Mouse (Mus musculus): ENCODE measurements around the gene Rnf5.

Rnf5 gene

DNA sequence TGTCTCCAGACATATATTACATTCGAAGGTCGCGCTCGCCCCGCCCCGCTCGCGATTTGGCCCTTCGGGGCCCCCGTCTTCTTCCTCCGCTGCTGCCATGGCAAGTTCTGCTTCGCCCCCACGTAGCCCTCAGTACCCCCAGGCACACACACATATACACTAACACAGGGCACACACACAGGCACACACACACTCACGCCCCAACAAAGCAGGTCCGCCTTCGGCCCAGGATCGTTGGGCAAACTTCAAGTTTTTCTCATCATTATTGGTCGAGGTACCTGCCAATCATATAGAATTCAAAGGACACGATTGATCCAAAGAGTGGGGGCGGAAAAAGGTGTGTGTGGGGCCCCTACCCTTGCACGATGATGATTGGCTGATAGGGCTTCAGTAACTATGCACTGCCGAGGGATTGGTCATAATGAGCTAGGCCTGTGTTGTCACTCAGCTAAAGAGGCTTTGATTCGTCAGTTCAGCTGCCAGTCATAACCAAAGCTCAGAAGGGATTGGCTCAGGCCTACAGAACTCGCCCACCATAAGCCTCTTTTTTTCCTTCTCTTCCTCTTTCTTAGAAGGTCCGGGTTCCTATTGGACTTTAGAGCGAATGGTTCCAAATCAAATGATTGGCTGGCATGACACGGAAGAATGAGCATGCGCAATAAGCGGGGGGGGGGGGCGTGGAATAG is at the start of gene Rnf5:
Gene Rnf5, minus strand, starts transcription at position 316 of the 686 bp plus-strand sequence.
- DNase-seq (ENCODE audit: low spot score in 2 of 2) = peak; percentile 94 to 97

DNA sequence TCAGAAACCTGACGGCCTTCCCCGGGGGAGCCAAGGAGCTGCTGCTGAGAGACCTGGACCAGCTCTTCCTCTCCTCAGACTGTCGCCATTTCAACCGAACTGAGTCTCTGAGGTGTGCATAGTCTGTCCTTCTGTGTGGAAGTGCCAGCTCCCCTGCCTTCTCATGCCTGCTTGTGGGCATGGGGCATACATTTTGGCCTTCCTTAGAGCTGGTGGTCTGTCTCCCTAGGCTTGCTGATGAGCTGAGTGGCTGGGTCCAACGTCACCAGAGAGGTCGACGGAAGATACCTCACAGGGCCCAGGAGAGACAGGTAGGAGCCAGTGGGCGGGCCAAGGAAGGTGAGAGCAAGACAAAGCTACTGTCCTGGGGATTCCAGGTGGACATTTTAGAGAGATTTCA is 49.5 kb upstream of the Rnf5 start:
- no peak for DNase-seq (ENCODE audit: low spot score in 2 of 2)

DNA sequence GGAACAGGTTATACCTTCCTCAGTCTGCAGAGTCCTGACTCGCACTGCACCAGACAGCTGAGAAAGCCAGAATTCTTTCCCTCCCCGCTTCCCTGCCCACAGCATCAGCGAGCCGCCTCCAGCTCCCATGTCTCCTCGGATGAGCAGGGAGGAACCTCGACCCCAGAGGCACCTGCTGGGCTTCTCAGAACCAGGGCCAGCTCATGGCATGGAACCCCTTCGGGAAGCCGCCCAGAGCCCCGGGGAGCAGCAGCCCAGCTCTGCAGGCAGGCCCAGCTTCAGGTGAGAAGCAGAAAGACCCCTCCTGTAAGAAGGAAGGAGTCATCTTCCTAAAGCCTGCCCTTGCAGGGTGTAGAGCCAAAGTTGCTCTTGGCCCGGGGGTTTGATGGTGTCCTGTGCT is 49.1 kb upstream of the Rnf5 start:
- DNase-seq (ENCODE audit: low spot score in 2 of 2) = no peak

- no peak for DNase-seq (ENCODE audit: low spot score in 2 of 2)
Observed at GRCm38 (mm10) chr17:34651507-34652221, 48.2 kb upstream of the Rnf5 start.

DNA sequence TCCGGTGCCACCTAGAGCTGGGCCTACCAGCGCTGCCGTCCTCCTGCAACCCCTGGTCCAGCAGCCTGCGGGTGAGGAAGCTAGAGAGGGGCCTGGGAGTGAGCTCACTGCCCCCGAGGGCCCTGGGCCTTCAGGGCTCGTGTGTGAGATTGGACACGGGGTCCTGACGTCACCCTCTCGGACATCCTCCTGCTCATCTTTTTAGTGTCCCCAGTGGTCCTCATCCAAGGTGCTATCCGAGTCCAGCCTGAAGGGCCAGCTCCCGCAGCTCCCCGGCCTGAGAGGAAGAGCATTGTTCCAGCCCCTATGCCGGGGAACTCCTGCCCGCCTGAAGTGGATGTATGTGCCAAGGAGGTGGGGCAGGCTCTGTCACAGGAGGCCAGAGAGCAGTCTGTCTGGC is 47.3 kb upstream of the Rnf5 start:
- no peak for DNase-seq (ENCODE audit: low spot score in 2 of 2)

DNA sequence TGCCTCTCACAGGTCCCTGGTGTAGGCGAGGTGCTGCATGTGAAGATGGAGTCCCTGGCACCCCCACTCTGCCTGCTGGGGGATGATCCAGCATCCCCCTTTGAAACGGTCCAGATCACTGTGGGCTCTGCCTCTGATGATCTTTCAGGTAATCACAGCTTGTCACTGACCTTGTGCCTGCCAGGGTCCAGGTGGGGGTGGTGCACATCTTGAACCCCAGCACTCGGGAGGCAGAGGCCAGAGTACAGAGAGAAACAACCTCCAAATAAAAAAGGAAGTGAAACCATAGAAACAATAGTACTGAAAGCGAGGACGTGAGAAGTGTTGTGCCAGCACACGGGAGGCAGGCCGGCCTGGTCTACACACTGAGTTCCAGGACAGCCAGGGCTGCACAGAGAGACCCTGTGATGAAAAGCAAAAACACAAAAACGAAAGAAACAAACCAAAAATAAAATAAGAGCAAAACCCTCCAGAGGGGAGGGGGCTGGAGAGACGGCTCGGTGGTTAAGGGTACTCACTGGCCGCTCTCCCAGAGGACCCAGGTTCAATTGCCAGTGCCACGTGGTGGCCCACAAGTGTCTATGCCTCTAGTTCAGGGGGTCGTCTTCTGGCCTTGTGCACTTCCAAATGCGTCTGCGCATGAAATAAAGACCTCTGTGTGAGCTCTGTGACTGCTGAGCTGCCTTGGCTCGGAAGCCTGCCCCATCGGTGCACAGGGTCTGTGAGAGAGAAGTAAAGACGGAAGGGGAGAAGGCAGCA is 45.8 kb upstream of the Rnf5 start:
- DNase-seq (ENCODE audit: low spot score in 2 of 2) = no peak

- DNase-seq (ENCODE audit: low spot score in 2 of 2) = no peak
Observed at GRCm38 (mm10) chr17:34648141-34648890, 44.8 kb upstream of the Rnf5 start.

GRCm38 (mm10) chr17:34646906-34647787 is 43.7 kb upstream of the Rnf5 start, which contains the start of gene Atf6b:
Atf6b (plus strand) TSS chr17:34647146.
- DNase-seq (ENCODE audit: low spot score in 2 of 2) = peak; percentile 71 to 96

- DNase-seq (ENCODE audit: low spot score in 2 of 2) = no peak
Observed at GRCm38 (mm10) chr17:34645831-34646511, 42.5 kb upstream of the Rnf5 start.

- no peak for DNase-seq (ENCODE audit: low spot score in 2 of 2)
Observed at GRCm38 (mm10) chr17:34645256-34645829, 41.9 kb upstream of the Rnf5 start.

DNA sequence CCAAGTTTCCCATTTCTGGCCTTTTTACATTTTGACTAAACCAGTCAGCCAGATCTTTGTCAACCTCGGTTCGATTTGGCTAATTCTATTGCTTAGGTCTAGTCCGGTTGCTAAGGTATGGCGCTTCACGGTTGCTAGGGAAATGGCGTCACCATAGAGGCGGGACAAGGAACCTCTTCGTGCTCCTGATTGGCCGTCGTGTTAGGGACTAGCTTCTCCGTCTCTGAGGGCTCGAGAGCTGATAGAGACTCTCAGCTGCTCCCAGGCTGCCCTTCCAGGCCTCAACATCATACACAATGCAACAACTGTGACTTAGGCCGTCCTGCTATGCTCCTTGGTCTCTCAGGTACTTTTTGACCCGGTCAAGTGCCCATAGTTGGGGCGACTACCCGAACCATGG is 41.1 kb upstream of the Rnf5 start, which contains the start of gene Fkbpl:
Gene Fkbpl, plus strand, starts transcription at position 157 of the 400 bp plus-strand sequence.
- DNase-seq (ENCODE audit: low spot score in 2 of 2) = peak; percentile 92 to 93

GRCm38 (mm10) chr17:34643944-34644343 is 40.5 kb upstream of the Rnf5 start:
- DNase-seq (ENCODE audit: low spot score in 2 of 2) = no peak

DNA sequence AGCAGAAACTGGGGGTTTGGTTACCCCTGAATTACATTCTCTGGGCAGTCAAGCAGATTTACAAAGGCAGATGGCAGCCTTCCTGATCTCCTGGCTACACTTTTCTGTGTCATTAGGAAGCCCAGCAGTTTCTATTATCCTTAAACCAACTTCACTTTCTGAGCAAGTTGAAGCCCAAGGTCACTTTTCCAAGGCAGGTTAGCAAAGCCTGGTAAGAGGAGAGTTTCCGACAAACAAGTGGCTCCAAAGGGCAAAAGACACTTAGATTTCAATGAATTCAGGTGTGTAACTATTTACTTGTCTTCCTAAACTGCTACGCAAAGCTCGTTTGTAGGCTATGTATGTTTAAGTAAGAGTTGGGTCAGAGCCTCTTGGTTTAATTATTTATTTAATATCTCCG is 39.9 kb upstream of the Rnf5 start:
- DNase-seq (ENCODE audit: low spot score in 2 of 2) = no peak

DNA sequence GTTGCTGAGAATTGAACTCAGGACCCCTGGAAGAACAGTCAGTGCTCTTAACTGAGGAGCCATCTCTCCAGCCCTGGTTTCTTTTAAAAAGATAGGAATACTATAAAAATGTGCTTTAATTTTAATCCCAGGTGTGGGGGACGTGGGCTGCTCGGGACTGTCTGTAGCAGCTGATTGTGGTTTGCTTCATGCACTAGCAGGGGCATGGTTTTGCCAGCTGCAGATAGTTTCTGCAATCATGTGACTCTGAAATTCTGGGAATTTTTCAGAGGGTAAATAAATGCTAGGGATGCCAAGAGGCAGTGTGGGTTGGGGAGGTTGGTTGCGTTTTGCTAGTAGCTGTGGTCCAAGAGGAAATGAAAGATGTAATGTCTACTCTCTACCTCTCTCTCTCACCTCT is 38.5 kb upstream of the Rnf5 start:
- DNase-seq (ENCODE audit: low spot score in 2 of 2) = no peak

- DNase-seq (ENCODE audit: low spot score in 2 of 2) = no peak
Observed at GRCm38 (mm10) chr17:34640778-34641601, 37.5 kb upstream of the Rnf5 start.

GRCm38 (mm10) chr17:34639461-34640255 is 36.2 kb upstream of the Rnf5 start:
- DNase-seq (ENCODE audit: low spot score in 2 of 2) = no peak

DNA sequence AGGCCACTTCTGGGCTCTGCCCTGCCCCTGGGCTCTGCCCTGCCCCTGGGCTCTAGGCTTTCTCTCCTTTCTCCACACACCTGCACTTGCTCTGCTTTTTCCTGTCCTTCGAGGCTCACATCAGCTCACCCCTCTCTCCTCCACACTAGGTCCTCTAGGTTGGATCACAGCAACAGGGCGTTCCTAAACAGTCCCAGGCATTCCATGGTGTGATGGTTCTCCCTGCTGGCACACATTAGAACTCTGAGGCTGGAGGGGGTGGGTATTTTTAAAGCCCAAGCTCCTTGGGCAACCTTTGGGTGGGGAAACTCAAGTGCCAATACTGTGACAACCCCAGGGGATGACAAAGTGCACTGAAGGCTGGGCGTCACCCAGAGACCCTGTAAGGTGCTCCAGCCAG is 34.0 kb upstream of the Rnf5 start:
- DNase-seq (ENCODE audit: low spot score in 2 of 2) = no peak

- DNase-seq (ENCODE audit: low spot score in 2 of 2) = no peak
Observed at GRCm38 (mm10) chr17:34635671-34636070, 32.2 kb upstream of the Rnf5 start.

Data from urinary bladder, adult 18-20 months (tissue).